Mouse (Mus musculus): ENCODE results near the gene Cldn34b1. TPM values are rescaled to one million over a fixed set of nuclear protein-coding genes. Genes with fewer than 3 reads are reported as not detected.
"Not testable (repeated sequence)": the region's sequence is repeated elsewhere in the genome, so short reads cannot be mapped to it uniquely, and the experiment has no call there.

The Cldn34b1 gene
- polyA plus RNA-seq (2016; fragmentation: Nextera tagmentation; extraction: Ambion mirVana), result not detected in 2 replicates

- DNase-seq (ENCODE audit: low spot score); H3K27ac ChIP-seq; H3K4me3 ChIP-seq; H3K36me3 ChIP-seq; H3K27me3 ChIP-seq (ENCODE audit: low read depth, poor library complexity, severe bottlenecking); H3K4me1 ChIP-seq; H3K9me3 ChIP-seq (replicated peaks): not testable (repeated sequence)
- WGBS, result 93% methylated on average over 3 of the region's 3 CpGs
Observed at GRCm38 (mm10) chrX:154890167-154890566, at the start of gene Cldn34b1. TSS of gene Cldn34b1 (minus strand) at chrX:154890267.

DNA sequence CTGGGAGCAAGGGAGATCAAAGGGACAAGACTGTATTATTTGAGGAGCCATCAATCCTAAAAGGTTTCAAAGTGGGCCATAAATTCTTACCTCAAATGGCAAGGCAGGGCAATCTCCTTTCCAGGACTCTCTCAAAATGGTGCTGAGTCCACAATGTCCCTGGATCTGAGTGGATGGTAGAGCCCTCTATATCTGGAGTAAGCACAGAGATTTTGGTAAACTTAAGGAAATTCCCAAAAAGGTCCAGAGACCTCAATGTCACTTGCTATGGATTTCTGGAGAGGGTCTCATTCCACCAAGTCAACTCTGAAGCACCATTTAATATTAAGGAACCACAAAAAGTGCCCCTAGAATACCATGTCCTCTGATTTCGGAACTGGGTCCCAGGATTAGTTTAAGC, 45.8 kb upstream of the Cldn34b1 start, which contains the start of gene Magea6:
Gene Magea6, minus strand, starts transcription at position 101 of the 400 bp plus-strand sequence.
- not testable (repeated sequence) for H3K4me1 ChIP-seq; H3K36me3 ChIP-seq; H3K27ac ChIP-seq; DNase-seq (ENCODE audit: low spot score); H3K4me3 ChIP-seq; H3K27me3 ChIP-seq (ENCODE audit: low read depth, poor library complexity, severe bottlenecking); H3K9me3 ChIP-seq (replicated peaks)
- WGBS, result 87% methylated on average over 1 of the region's 1 CpGs

Other genes with a start within 250 kb of the Cldn34b1 start
- gene Magea6, start 45.7 kb upstream of the Cldn34b1 start, polyA plus RNA-seq (2016; fragmentation: Nextera tagmentation; extraction: Ambion mirVana), result not detected in 2 replicates
- gene Magea3, start 59.2 kb upstream of the Cldn34b1 start, polyA plus RNA-seq (2016; fragmentation: Nextera tagmentation; extraction: Ambion mirVana), result not detected in 2 replicates
- gene Magea8, start 105.6 kb upstream of the Cldn34b1 start, polyA plus RNA-seq (2016; fragmentation: Nextera tagmentation; extraction: Ambion mirVana), result not detected in 2 replicates
- gene Magea5, start 172.9 kb upstream of the Cldn34b1 start, polyA plus RNA-seq (2016; fragmentation: Nextera tagmentation; extraction: Ambion mirVana), result not detected in 2 replicates
- gene Magea1, start 199.5 kb upstream of the Cldn34b1 start, polyA plus RNA-seq (2016; fragmentation: Nextera tagmentation; extraction: Ambion mirVana), result not detected in 2 replicates
- not detected in 2 replicates for gene Magea2, start 203.4 kb upstream of the Cldn34b1 start, polyA plus RNA-seq (2016; fragmentation: Nextera tagmentation; extraction: Ambion mirVana)
- gene Cldn34b2, start 238.1 kb upstream of the Cldn34b1 start, polyA plus RNA-seq (2016; fragmentation: Nextera tagmentation; extraction: Ambion mirVana), result not detected in 2 replicates

Measured in limb, embryonic 10.5 days (tissue).